Mouse (Mus musculus) NIH3T3 (cell line): ENCODE data around the gene Gm35134.
"Not testable (repeated sequence)": the region's sequence is repeated elsewhere in the genome, so short reads cannot be mapped to it uniquely, and the experiment has no call there.

ENCODE experiments used
- DNase-seq: peaks from one replicate; pipeline ENCODE4 v3.0.0-alpha.2; 2012; ENCODE audit warnings: low read depth

Gene Gm35134

GRCm38 (mm10) chrY:19112707-19113106 is at the start of gene Gm35134:
Gene Gm35134 (plus strand): TSS chrY:19113007.
- DNase-seq, result not testable (repeated sequence)
